Mouse (Mus musculus) heart, adult 2 months (tissue): Measurements from ENCODE around the gene Dpysl5. TPM values are rescaled to one million over a fixed set of nuclear protein-coding genes. Genes with fewer than 3 reads are reported as not detected.

Source experiments
- DNase-seq, 2 experiments: peaks; one replicate each; pipeline ENCODE4 v3.0.0; 2021
- H3K27ac ChIP-seq: fragments of 200-600 bp; 2 replicates; pipeline ENCODE4 v1.8.1; 2022
- H3K27me3 ChIP-seq: fragments of 200-500 bp; 2 replicates; pipeline ENCODE4 v1.6.1; 2012; ENCODE audit warnings: mild to moderate bottlenecking, low read length, inconsistent platforms, mixed read lengths; ENCODE audit not compliant: control insufficient read depth, insufficient read depth
- H3K36me3 ChIP-seq: fragments of 200-500 bp; 2 replicates; pipeline ENCODE4 v1.6.1; 2012; ENCODE audit warnings: low read length, inconsistent platforms; ENCODE audit not compliant: control insufficient read depth, insufficient read depth
- H3K4me1 ChIP-seq: fragments of 200-500 bp; 2 replicates; pipeline ENCODE4 v1.6.1; 2011; ENCODE audit warnings: low read length; ENCODE audit not compliant: control insufficient read depth, insufficient read depth
- H3K4me3 ChIP-seq: fragments of 200-600 bp; 2 replicates; pipeline ENCODE4 v1.8.1; 2022
- H3K79me2 ChIP-seq: fragments of 200-500 bp; replicated peaks from 2 replicates; pipeline ENCODE4 v1.6.1; 2012; ENCODE audit warnings: mild to moderate bottlenecking, inconsistent platforms, low read length, moderate library complexity, mixed read lengths; ENCODE audit not compliant: control insufficient read depth, insufficient read depth
- H3K9ac ChIP-seq: fragments of 200-500 bp; 2 replicates; pipeline ENCODE4 v1.6.1; 2012; ENCODE audit warnings: low read depth, mild to moderate bottlenecking, control low read depth, inconsistent platforms, low read length, mixed read lengths
- CTCF ChIP-seq: fragments of 200-600 bp; IDR thresholded peaks from 2 replicates; pipeline ENCODE4 v1.8.1; 2022; ENCODE audit warnings: antibody characterized with exemption, mild to moderate bottlenecking, moderate library complexity
- EP300 ChIP-seq: fragments of 200-500 bp; IDR thresholded peaks from 2 replicates; pipeline ENCODE4 v1.6.1; 2011; ENCODE audit warnings: low read depth, low read length, control low read depth; ENCODE audit not compliant: insufficient read depth
- POLR2A ChIP-seq: fragments of 200-500 bp; IDR thresholded peaks from 2 replicates; pipeline ENCODE4 v1.6.1; 2011; ENCODE audit warnings: mild to moderate bottlenecking, low read depth, low read length, control low read depth; ENCODE audit not compliant: insufficient read depth
- WGBS: fragments of 180-500 bp; shearing (Covaris S2); methylation state at CpG from one replicate; pipeline ENCODE4 v1.1.7; 2018; 5-methylcytosine and 5-hydroxymethylcytosine counted together
- intact Hi-C: fragments of 180-260 bp; cut with DNase I; formaldehyde crosslinking; loops from one replicate; pipeline ENCODE4 v1.15.1; 2025
- polyA plus RNA-seq: library from polyadenylated mRNA; depleted of rRNA; stranded (reverse); fragments of >200 nt; gene quantifications from 2 replicates; pipeline ENCODE4 v1.2.3, GENCODE M21; 2012
- total RNA-seq, 2 experiments: library from RNA; stranded (reverse); gene quantifications; 2 replicates each; pipeline ENCODE4 v1.2.3; 2021

Gene Dpysl5
- total and polyA plus RNA-seq, 3 experiments, result 0.61 to 1.3 (median 0.82) TPM

- H3K4me1 ChIP-seq, result no peaks in the 10 kb centered on the region
- DNase-seq, result no peak
- intact Hi-C loops, result loop anchor here (10.0 kb wide), 1 partner anchor 583 kb away; no protein-coding TSS in a partner anchor
- TF ChIP-seq EP300 (no peak), CTCF (no peak), POLR2A (no peak)
- H3K36me3 ChIP-seq, result no peaks in the 10 kb centered on the region
- H3K79me2 ChIP-seq, result no peaks in the 10 kb centered on the region
- 64% methylated on average over 8 of the region's 8 CpGs for WGBS
- H3K27me3 ChIP-seq, result no peaks in the 10 kb centered on the region
- H3K27ac ChIP-seq, result no peak overlapping the region
- no peak overlapping the region for H3K9ac ChIP-seq
- H3K4me3 ChIP-seq, result no peak overlapping the region
Observed at GRCm38 (mm10) chr5:30797982-30798381, 86.6 kb downstream of the Dpysl5 start.

- Histone ChIP-seq H3K4me1 (no peaks in the 10 kb centered on the region), H3K79me2 (no peaks in the 10 kb centered on the region), H3K27me3 (no peaks in the 10 kb centered on the region), H3K27ac (no peak overlapping the region), H3K9ac (no peak overlapping the region), H3K4me3 (no peak overlapping the region), H3K36me3 (no peaks in the 10 kb centered on the region)
- intact Hi-C loops, result loop anchor here (10.0 kb wide), 1 partner anchor 584 kb away; no protein-coding TSS in a partner anchor
- 66% methylated on average over 6 of the region's 6 CpGs for WGBS
- no peak for TF ChIP-seq EP300
- TF ChIP-seq CTCF, result no peak
- TF ChIP-seq POLR2A, result no peak
- DNase-seq, result no peak
Observed at GRCm38 (mm10) chr5:30798965-30799364, 87.6 kb downstream of the Dpysl5 start.

GRCm38 (mm10) chr5:30802724-30803467, 91.5 kb downstream of the Dpysl5 start:
- TF ChIP-seq POLR2A (no peak), EP300 (no peak), CTCF (no peak)
- no peak overlapping the region for H3K4me3 ChIP-seq
- H3K36me3 ChIP-seq, result no peaks in the 10 kb centered on the region
- no peaks in the 10 kb centered on the region for H3K79me2 ChIP-seq
- no peak for DNase-seq
- intact Hi-C loops, result loop anchor here (10.0 kb wide), 1 partner anchor 302 kb away; the partner anchor contains the start of genes Dnajc5g and Slc30a3
- H3K4me1 ChIP-seq, result no peaks in the 10 kb centered on the region
- no peaks in the 10 kb centered on the region for H3K27me3 ChIP-seq
- no peak overlapping the region for H3K27ac ChIP-seq
- H3K9ac ChIP-seq, result no peak overlapping the region
- 61% methylated on average over 12 of the region's 12 CpGs for WGBS

- Histone ChIP-seq H3K4me1 (no peaks in the 10 kb centered on the region), H3K4me3 (no peak overlapping the region), H3K27me3 (no peaks in the 10 kb centered on the region), H3K9ac (no peak overlapping the region), H3K79me2 (no peaks in the 10 kb centered on the region), H3K36me3 (no peaks in the 10 kb centered on the region), H3K27ac (no peak overlapping the region)
- intact Hi-C loops, result loop anchor here (1.0 to 10.0 kb wide), 4 partner anchors 61 to 299 kb away; partner anchors contain the start of genes Dnajc5g, Slc30a3 and Tmem214
- DNase-seq, result peak; percentile 85 to 90
- 11% methylated on average over 3 of the region's 3 CpGs for WGBS
- TF ChIP-seq EP300, result peak; percentile 91
- TF ChIP-seq POLR2A, result no peak
- TF ChIP-seq CTCF, result no peak
Observed at GRCm38 (mm10) chr5:30806106-30806505, 94.7 kb downstream of the Dpysl5 start.

GRCm38 (mm10) chr5:30814424-30815119, 103.2 kb downstream of the Dpysl5 start, which contains the start of gene Mapre3:
Gene Mapre3 (plus strand): TSS chr5:30814641.
- no peaks in the 10 kb centered on the region for H3K79me2 ChIP-seq
- H3K4me1 ChIP-seq, result peaks cover 6% of the 10 kb centered on the region
- DNase-seq, result peak; percentile 95
- peak within 1 kb of the TSS; percentile 80 for H3K27ac ChIP-seq
- H3K9ac ChIP-seq, result peak within 1 kb of the TSS; percentile 91
- no peaks in the 10 kb centered on the region for H3K27me3 ChIP-seq
- intact Hi-C loops, result loop anchor here (5.0 kb wide), 1 partner anchor 103 kb away; no protein-coding TSS in a partner anchor
- WGBS, result under 1% methylated on average over 58 of the region's 59 CpGs
- H3K36me3 ChIP-seq, result no peaks in the 10 kb centered on the region
- TF ChIP-seq POLR2A (no peak), EP300 (peak; percentile 39; the same call in 1 of the 2 replicates)
- peak within 1 kb of the TSS; percentile 80 for H3K4me3 ChIP-seq
